Mouse (Mus musculus): ENCODE measurements around the gene Galns. TPM values are rescaled to one million over a fixed set of nuclear protein-coding genes. Genes with fewer than 3 reads are reported as not detected.

Gene Galns
- polyA plus RNA-seq, 1 experiment from 2014 or later, result 7.6 TPM

DNA sequence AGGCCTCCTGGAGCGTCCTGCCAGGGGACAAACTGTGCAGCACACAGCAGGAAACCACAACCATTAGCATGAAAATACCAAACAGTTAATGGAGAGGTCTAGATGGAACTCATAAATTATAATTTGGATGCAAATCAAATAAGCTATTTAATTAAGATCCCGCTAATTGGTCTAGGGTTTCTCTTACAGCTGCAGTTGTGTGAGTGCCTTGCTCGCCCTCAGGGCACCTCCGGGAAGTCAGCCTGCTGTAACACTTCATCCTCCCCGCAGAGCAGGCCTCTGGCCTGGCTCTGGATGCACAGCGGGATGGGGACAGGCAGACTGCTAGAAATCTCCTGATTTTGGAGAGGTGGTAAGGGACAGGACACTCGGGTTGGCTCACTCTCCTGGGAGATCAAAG is 25.1 kb downstream of the Galns start:
- no peak overlapping the region for H3K27ac ChIP-seq
- 36% methylated on average over 7 of the region's 7 CpGs for WGBS

DNA sequence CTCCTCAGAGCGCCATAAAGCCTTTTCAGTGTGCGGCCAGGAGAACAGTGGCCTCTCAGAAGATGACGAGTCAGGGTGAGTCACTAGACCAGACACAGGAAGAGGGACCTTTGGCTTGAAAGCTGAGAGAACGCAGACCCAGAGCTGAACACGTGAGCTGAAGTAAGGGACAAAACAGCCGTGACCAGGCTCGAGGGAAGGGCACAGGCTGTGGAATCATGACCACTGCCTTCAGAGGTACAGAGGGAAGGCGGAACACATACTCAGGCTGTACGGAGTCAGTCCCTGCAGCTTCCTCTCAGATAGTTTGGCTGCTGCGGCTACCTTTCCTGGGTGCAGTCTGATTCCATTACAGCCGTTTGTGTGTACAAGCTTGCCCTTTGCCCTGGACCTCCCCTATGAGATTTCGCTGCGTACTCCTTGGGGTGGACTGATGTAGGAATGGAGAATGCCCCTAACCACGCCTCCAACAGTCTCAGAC is 25.8 kb downstream of the Galns start:
- Histone ChIP-seq H3K27ac (no peak overlapping the region), H3K36me3 (no peaks in the 10 kb centered on the region), H3K9ac (no peak overlapping the region), H3K27me3 (no peaks in the 10 kb centered on the region), H3K4me3 (no peak overlapping the region), H3K4me1 (peaks cover 19% of the 10 kb centered on the region), H3K4me2 (no peak overlapping the region), H3K9me3 (no peaks in the 10 kb centered on the region)
- no peak for ATAC-seq (ENCODE audit: insufficient number of reproducible peaks, insufficient read depth, low FRiP score, low TSS enrichment, low read depth)
- WGBS, result 54% methylated on average over 14 of the region's 14 CpGs

More for the DNA sequence above, 25.1 kb downstream of the Galns start:
- Histone ChIP-seq H3K4me1 (peaks cover 18% of the 10 kb centered on the region), H3K9ac (0 out of 2 replicates have a peak overlapping the region, but pooled peaks have one; percentile 27), H3K9me3 (no peaks in the 10 kb centered on the region), H3K4me2 (no peak overlapping the region), H3K36me3 (no peaks in the 10 kb centered on the region), H3K4me3 (no peak overlapping the region), H3K27me3 (no peaks in the 10 kb centered on the region)
- ATAC-seq (ENCODE audit: insufficient number of reproducible peaks, insufficient read depth, low FRiP score, low TSS enrichment, low read depth), result no peak

DNA sequence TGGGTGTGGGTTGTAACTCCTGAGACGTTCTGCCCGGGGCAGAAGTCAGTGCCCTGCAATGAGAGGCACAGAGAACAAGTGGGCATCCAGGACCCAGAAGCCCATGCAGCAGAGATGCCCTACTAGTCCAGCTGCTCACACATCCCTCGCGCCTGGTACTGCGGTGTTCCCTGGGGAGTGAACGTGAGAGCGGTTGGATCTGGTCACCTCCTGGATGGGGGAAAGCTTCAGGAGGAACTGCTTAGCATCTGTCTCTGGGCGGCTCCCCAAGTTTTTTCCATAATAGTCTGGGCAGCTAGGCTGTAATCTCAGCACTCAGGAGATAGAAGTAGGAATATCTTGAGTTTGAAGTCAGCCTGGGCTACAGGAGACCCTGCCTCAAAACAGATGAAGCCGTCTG is 26.3 kb downstream of the Galns start:
- Histone ChIP-seq H3K4me1 (peaks cover 24% of the 10 kb centered on the region), H3K27me3 (no peaks in the 10 kb centered on the region), H3K36me3 (no peaks in the 10 kb centered on the region), H3K4me2 (no peak overlapping the region), H3K9ac (no peak overlapping the region), H3K4me3 (no peak overlapping the region), H3K27ac (no peak overlapping the region), H3K9me3 (no peaks in the 10 kb centered on the region)
- ATAC-seq (ENCODE audit: insufficient number of reproducible peaks, insufficient read depth, low FRiP score, low TSS enrichment, low read depth), result no peak
- 81% methylated on average over 9 of the region's 9 CpGs for WGBS

DNA sequence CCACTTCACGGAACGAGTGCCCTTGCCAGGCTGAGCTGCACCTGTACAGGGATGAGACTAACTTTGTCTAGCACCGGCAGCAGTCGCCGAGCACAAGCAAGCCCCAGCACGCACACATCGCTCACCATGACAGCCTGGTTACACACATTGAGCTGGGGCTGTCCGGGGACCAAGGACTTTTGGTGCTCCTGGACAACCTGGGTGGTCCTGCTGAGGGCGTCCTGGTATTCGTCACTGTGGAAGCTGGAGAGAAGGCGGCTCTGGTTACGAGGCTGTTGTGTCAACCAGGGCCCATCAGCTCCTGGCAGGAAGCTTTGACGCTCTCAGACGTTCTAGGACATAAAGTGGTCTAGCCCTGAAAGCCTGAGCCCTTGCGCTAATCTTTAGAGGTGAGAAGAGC is 30.3 kb downstream of the Galns start:
- WGBS, result 62% methylated on average over 15 of the region's 15 CpGs

DNA sequence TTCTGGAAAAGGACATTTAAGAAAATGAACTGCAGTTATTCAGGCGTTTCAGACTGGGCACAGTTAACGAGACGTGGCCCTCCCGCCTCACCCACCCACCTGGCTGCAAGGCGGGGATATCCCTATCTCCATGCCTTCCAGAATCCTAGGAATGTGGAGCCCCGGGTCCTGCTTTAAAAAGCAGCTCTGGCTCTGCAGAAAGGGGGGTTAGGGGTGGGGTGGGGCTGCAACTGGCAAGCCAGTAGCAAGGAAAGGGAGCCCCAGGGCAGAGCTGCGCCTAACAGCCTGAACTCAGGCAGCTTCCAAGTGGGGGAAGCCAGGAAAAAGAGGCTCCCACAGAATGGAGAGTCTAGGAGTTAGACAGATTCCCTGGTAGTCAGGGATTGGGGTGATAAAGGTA is 32.1 kb downstream of the Galns start:
- Histone ChIP-seq H3K4me3 (no peak overlapping the region), H3K36me3 (peaks cover 12% of the 10 kb centered on the region), H3K27me3 (no peaks in the 10 kb centered on the region), H3K4me2 (peak overlapping the region; percentile 16; the same call in 1 of the 2 replicates), H3K27ac (peak overlapping the region; percentile 65), H3K9me3 (no peaks in the 10 kb centered on the region), H3K4me1 (peaks cover 50% of the 10 kb centered on the region), H3K9ac (peak overlapping the region; percentile 36; the same call in 1 of the 2 replicates)
- WGBS, result 11% methylated on average over 7 of the region's 7 CpGs
- ATAC-seq (ENCODE audit: insufficient number of reproducible peaks, insufficient read depth, low FRiP score, low TSS enrichment, low read depth), result no peak

More for the DNA sequence above, 30.3 kb downstream of the Galns start:
- Histone ChIP-seq H3K27me3 (no peaks in the 10 kb centered on the region), H3K27ac (no peak overlapping the region; the same call in 1 of the 2 replicates), H3K4me3 (no peak overlapping the region), H3K36me3 (no peaks in the 10 kb centered on the region), H3K4me2 (no peak overlapping the region), H3K4me1 (peaks cover 39% of the 10 kb centered on the region), H3K9ac (no peak overlapping the region), H3K9me3 (no peaks in the 10 kb centered on the region)
- ATAC-seq (ENCODE audit: insufficient number of reproducible peaks, insufficient read depth, low FRiP score, low TSS enrichment, low read depth), result no peak

DNA sequence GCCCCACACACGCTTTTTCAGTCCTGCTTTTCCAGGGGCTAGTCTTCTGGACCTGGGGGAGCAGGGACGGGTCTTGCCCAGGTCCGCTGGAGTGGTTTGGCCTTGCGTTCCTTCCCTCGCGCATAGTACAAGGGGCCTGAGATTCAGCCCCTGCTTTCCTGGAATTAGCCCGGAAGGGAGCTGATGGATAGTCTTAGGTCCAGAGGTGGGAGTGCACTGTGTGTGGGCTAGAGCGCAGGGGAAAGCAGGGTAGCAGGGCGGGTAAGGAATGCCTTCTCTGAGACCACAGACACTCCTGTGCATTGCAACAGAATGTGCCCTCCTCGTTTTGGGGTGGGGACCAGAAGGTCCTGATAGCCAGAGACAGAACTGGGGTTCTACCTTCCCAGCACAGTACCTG is 34.1 kb downstream of the Galns start:
- H3K9me3 ChIP-seq, result no peaks in the 10 kb centered on the region
- H3K27me3 ChIP-seq, result no peaks in the 10 kb centered on the region
- H3K4me1 ChIP-seq, result peaks cover 50% of the 10 kb centered on the region
- peaks cover 33% of the 10 kb centered on the region for H3K36me3 ChIP-seq
- WGBS, result 33% methylated on average over 10 of the region's 10 CpGs
- 0 out of 2 replicates have a peak, but pooled peaks have one; percentile 8 for ATAC-seq (ENCODE audit: insufficient number of reproducible peaks, insufficient read depth, low FRiP score, low TSS enrichment, low read depth)
- peak overlapping the region; percentile 71 for H3K4me3 ChIP-seq
- H3K9ac ChIP-seq, result peak overlapping the region; percentile 93
- 0 out of 2 replicates have a peak overlapping the region, but pooled peaks have one; percentile 60 for H3K27ac ChIP-seq
- peak overlapping the region; percentile 88 for H3K4me2 ChIP-seq

DNA sequence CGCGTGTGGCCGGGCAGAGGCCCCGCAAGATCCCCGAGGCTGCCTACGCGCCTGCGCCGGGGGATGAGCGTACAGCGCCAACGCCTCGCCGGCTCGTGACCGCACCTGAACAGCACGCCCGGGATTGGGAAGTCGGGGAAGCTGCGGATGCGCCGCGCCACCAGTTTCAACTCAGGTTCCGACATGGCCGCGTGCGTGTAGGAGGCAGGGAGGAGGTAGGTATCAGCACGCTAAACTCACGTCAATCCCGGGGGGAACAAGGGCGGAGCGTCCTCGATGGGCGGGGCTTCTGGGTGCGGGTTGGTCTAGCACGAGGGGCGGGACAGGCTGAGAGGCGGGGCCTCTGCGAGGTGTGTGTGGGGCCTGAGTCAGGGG is 34.6 kb downstream of the Galns start, which contains the start of gene Aprt:
TSS of gene Aprt (minus strand) at position 262 of the 375 bp plus-strand sequence.
- under 1% methylated on average over 39 of the region's 39 CpGs for WGBS
- peak within 1 kb of the TSS; percentile 73 for H3K27ac ChIP-seq
- peak within 1 kb of the TSS; percentile 88 for H3K4me2 ChIP-seq
- no peaks in the 10 kb centered on the region for H3K27me3 ChIP-seq
- ATAC-seq (ENCODE audit: insufficient number of reproducible peaks, insufficient read depth, low FRiP score, low TSS enrichment, low read depth), result peak; percentile 86
- peak within 1 kb of the TSS; percentile 93 for H3K9ac ChIP-seq
- H3K36me3 ChIP-seq, result peaks cover 38% of the 10 kb centered on the region
- H3K4me1 ChIP-seq, result peaks cover 50% of the 10 kb centered on the region
- peak within 1 kb of the TSS; percentile 71 for H3K4me3 ChIP-seq
- no peaks in the 10 kb centered on the region for H3K9me3 ChIP-seq

DNA sequence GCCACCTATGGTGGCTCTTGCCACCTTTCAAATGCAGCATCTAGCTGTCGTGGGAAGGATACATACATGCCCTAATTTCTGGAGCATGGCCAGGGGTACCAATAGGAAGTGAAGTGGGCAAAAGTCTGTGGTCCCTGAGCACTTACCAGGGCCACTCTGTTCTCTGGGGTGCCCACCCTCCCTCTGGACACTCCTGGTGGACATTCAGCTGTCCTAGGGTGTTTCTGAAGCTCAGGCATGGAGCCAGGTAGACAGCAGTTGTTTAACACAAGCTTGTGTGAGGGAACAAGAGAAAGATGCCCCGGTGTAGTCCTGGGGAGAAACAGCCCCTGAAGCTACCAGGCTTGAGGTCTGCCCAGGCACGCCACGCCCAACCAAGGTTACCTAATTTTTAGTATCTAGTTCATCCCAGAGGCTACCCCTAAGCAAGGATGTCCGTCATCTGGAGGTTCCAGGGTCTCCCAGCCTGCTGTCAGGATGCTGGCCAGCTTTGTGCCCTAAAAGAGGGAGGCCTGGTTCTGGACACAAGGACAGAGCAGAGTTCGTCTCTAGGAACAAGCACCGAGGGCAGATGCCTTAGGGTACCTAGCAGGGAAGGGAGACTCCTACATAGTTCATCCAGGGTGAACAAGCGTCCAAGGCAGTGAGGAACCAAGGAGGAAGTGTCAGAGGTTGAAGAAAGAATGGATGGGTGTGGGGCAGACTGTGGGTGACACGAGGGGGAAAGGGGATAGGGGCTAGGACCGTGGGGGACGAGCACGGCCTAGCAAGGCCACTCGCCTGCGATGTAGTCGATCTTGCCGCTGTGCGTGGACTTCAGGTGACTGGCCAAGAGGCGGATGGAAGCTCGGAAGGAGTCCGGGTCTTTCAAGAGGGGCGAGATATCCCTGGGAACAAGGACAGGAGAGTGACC is 35.3 kb downstream of the Galns start:
- H3K36me3 ChIP-seq, result peaks cover 44% of the 10 kb centered on the region
- peak overlapping the region; percentile 73 for H3K27ac ChIP-seq
- 15% methylated on average over 21 of the region's 21 CpGs for WGBS
- peak overlapping the region; percentile 93 for H3K9ac ChIP-seq
- peak overlapping the region; percentile 71 for H3K4me3 ChIP-seq
- no peaks in the 10 kb centered on the region for H3K9me3 ChIP-seq
- peaks cover 50% of the 10 kb centered on the region for H3K4me1 ChIP-seq
- ATAC-seq (ENCODE audit: insufficient number of reproducible peaks, insufficient read depth, low FRiP score, low TSS enrichment, low read depth), result 0 out of 2 replicates have a peak, but pooled peaks have one; percentile 5
- H3K4me2 ChIP-seq, result peak overlapping the region; percentile 88
- H3K27me3 ChIP-seq, result no peaks in the 10 kb centered on the region

DNA sequence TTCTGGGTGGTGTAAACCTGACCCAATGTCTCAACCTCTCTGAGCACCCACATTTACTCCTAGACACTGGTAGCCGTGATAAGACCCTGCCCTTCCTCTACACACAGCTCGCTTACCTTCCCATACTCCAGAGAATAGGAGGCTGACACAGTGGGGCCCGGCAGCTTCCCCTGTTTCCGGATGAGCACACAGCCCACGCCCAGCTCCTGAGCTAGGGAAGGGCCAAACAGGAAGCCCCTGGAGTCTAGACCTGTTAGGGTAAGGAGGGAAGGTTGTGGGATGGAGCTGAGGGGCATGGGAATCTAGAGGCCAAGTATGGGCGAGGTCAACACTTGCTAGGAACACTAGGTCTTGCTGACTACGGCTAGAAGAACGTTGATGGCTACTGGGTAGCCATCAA is 36.0 kb downstream of the Galns start:
- peak overlapping the region; percentile 71 for H3K4me3 ChIP-seq
- no peak overlapping the region for H3K27ac ChIP-seq
- peak overlapping the region; percentile 93 for H3K9ac ChIP-seq
- peaks cover 48% of the 10 kb centered on the region for H3K4me1 ChIP-seq
- WGBS, result 72% methylated on average over 8 of the region's 8 CpGs
- no peaks in the 10 kb centered on the region for H3K9me3 ChIP-seq
- H3K36me3 ChIP-seq, result peaks cover 51% of the 10 kb centered on the region
- H3K27me3 ChIP-seq, result no peaks in the 10 kb centered on the region
- H3K4me2 ChIP-seq, result peak overlapping the region; percentile 88
- ATAC-seq (ENCODE audit: insufficient number of reproducible peaks, insufficient read depth, low FRiP score, low TSS enrichment, low read depth), result no peak

DNA sequence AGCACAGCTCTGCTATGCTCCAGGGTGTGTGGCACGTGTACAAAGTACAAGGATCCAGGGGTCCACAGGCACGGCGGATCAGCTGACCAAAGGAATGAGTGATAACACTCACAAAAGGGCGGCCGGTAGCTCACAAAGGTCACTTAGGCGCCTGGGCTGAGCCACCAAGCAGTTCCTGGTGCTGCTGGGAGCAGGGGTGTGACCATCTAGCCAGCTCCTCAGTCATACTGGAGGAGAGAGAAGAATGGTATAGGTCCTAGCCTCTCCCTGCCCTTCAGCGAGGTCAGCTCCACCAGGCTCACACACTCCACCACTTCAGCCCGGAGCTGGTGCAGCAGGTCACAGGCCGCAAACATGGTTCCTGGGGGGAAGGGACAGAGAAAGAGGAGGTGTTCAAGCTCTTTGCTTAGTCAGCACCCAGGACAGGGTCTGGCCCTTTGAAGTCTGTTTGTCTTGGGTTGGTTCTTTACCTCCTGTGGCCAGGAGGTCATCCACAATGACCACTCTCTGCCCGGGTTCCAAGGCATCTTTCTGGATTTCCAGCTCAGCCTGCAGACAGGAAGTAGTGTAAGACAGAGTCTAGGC is 36.5 kb downstream of the Galns start:
- Histone ChIP-seq H3K9ac (0 out of 2 replicates have a peak overlapping the region, but pooled peaks have one; percentile 93), H3K27ac (no peak overlapping the region; the same call in 1 of the 2 replicates), H3K36me3 (peaks cover 56% of the 10 kb centered on the region), H3K4me2 (peak overlapping the region; percentile 88), H3K4me3 (0 out of 2 replicates have a peak overlapping the region, but pooled peaks have one; percentile 7), H3K27me3 (no peaks in the 10 kb centered on the region), H3K9me3 (no peaks in the 10 kb centered on the region), H3K4me1 (peaks cover 48% of the 10 kb centered on the region)
- no peak for ATAC-seq (ENCODE audit: insufficient number of reproducible peaks, insufficient read depth, low FRiP score, low TSS enrichment, low read depth)
- WGBS, result 61% methylated on average over 10 of the region's 10 CpGs

DNA sequence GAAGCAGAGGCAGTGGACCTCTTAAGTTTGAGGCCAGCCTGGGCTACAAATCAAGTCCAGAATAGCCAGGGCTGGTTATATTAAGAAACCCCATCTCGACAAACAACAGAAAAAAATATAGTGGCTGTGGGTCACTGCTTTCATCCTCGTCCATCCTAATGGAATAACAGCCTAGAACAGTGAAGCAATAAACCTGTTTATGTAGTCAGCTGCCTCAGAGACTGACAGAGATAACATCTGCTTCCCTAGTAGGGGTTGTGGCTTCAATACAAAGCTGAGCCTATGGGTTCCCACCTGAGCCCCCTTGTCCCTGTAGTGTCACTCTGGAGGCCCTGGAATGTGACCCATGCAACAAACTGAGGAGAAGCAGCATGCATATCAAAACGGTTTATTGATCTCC is 37.0 kb downstream of the Galns start:
- ATAC-seq (ENCODE audit: insufficient number of reproducible peaks, insufficient read depth, low FRiP score, low TSS enrichment, low read depth), result no peak
- peaks cover 48% of the 10 kb centered on the region for H3K4me1 ChIP-seq
- no peak overlapping the region for H3K9ac ChIP-seq

More for the DNA sequence above, 37.0 kb downstream of the Galns start:
- H3K4me3 ChIP-seq, result no peak overlapping the region
- 57% methylated on average over 3 of the region's 3 CpGs for WGBS
- H3K36me3 ChIP-seq, result peaks cover 61% of the 10 kb centered on the region
- no peaks in the 10 kb centered on the region for H3K27me3 ChIP-seq
- H3K9me3 ChIP-seq, result no peaks in the 10 kb centered on the region
- no peak overlapping the region for H3K4me2 ChIP-seq
- H3K27ac ChIP-seq, result no peak overlapping the region; the same call in 1 of the 2 replicates
